Comparison of ENCODE assay signal across 9 mouse cellular contexts in the genomic region with DNA sequence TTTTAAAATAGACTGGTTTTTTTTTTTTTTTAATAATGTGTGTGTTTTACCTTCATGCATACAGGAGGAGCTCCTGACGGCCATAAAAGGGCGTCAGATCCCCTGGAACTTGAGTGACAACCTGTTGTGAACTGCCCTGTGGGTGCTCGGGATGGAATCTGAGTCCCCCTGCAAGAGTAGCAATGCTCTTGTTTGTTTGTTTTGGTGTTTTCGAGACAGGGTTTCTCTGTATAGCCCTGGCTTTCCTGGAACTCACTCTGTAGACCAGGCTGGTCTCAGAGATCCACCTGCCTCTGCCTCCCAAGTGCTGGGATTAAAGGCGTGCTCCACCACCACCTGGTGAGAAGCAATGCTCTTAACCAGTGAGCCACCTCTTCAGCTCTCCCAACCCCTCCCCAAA. TPM values are rescaled to one million over a fixed set of nuclear protein-coding genes. Genes with fewer than 3 reads are reported as not detected.
DNase-seq lines count a peak whose midpoint lies in the region; ATAC-seq lines count a peak whose summit lies in the region.
"Had no signal": no experiment of that assay in that cellular context is flagged by ENCODE, and none has a peak within 500 bp of the region (broad histone marks: within the 10 kb centered on the region; RNA-seq: fewer than 3 reads in every experiment).

No protein-coding gene starts in this region.

- no peaks in the 10 kb centered on the region for H3K9me3 ChIP-seq in heart, embryonic 12.5 days (replicated peaks)
- H3K9me3 ChIP-seq in hindbrain, embryonic 13.5 days: no peaks in the 10 kb centered on the region
- no peaks in the 10 kb centered on the region for H3K9me3 ChIP-seq in midbrain, embryonic 12.5 days

- H3K4me1 ChIP-seq in heart, embryonic 12.5 days (replicated peaks): peaks cover 16% of the 10 kb centered on the region
- H3K4me1 ChIP-seq in brown adipose tissue, adult 24 weeks (ENCODE audit: control insufficient read depth, insufficient read depth, insufficient read length, low read length): 0 out of 2 replicates have a peak, but pooled peaks cover 3% of the 10 kb centered on the region
- H3K4me1 ChIP-seq in hindbrain, embryonic 13.5 days (replicated peaks): peaks cover 34% of the 10 kb centered on the region
- peaks cover 22% of the 10 kb centered on the region for H3K4me1 ChIP-seq in midbrain, embryonic 12.5 days

- H3K4me2 ChIP-seq in heart, embryonic 12.5 days: peak overlapping the region; percentile 64
- peak overlapping the region; percentile 62 for H3K4me2 ChIP-seq in hindbrain, embryonic 13.5 days
- H3K4me2 ChIP-seq in midbrain, embryonic 12.5 days (replicated peaks): peak overlapping the region; percentile 66; the same call in 1 of the 2 replicates

- 61% methylated on average over 5 of the region's 5 CpGs for WGBS in heart, embryonic 12.5 days
- WGBS in hindbrain, embryonic 13.5 days: 71% methylated on average over 5 of the region's 5 CpGs
- WGBS in midbrain, embryonic 12.5 days: 70% methylated on average over 5 of the region's 5 CpGs

- H3K9ac ChIP-seq in heart, embryonic 12.5 days: peak overlapping the region; percentile 71; the same call in 1 of the 2 replicates
- peak overlapping the region; percentile 74; the same call in 1 of the 2 replicates for H3K9ac ChIP-seq in hindbrain, embryonic 13.5 days
- no peak overlapping the region for H3K9ac ChIP-seq in midbrain, embryonic 12.5 days (replicated peaks)

- peaks cover 29% of the 10 kb centered on the region for H3K27me3 ChIP-seq in heart, embryonic 12.5 days (replicated peaks)
- peaks cover 24% of the 10 kb centered on the region for H3K27me3 ChIP-seq in hindbrain, embryonic 13.5 days
- peaks cover 34% of the 10 kb centered on the region for H3K27me3 ChIP-seq in midbrain, embryonic 12.5 days

- intact Hi-C loops in heart, postnatal 25 days (cut with DNase I): no loop called here

- no peak for ATAC-seq in heart, embryonic 12.5 days (ENCODE audit: insufficient number of reproducible peaks, low FRiP score)
- no peak for ATAC-seq in hindbrain, embryonic 13.5 days (ENCODE audit: low FRiP score)
- ATAC-seq in midbrain, embryonic 12.5 days (ENCODE audit: low FRiP score, low read depth): no peak

- peak overlapping the region; percentile 54 for H3K4me3 ChIP-seq in heart, embryonic 12.5 days
- H3K4me3 ChIP-seq in brown adipose tissue, adult 24 weeks (ENCODE audit: insufficient read depth, low read depth, low read length): peak overlapping the region; percentile 68
- H3K4me3 ChIP-seq in hindbrain, embryonic 13.5 days: peak overlapping the region; percentile 47
- peak overlapping the region; percentile 46 for H3K4me3 ChIP-seq in midbrain, embryonic 12.5 days

- no peak overlapping the region for H3K27ac ChIP-seq in heart, embryonic 12.5 days (ENCODE audit: poor library complexity, severe bottlenecking)
- no peak overlapping the region for H3K27ac ChIP-seq in brown adipose tissue, adult 24 weeks (replicated peaks; ENCODE audit: low read depth, low read length)
- peak overlapping the region; percentile 84; the same call in 1 of the 2 replicates for H3K27ac ChIP-seq in hindbrain, embryonic 13.5 days
- no peak overlapping the region for H3K27ac ChIP-seq in midbrain, embryonic 12.5 days (replicated peaks)

- peaks cover 5% of the 10 kb centered on the region; the same call in 1 of the 2 replicates for H3K36me3 ChIP-seq in heart, embryonic 12.5 days
- no peaks in the 10 kb centered on the region for H3K36me3 ChIP-seq in hindbrain, embryonic 13.5 days
- H3K36me3 ChIP-seq in midbrain, embryonic 12.5 days: no peaks in the 10 kb centered on the region

- DNase-seq in heart, postnatal 25 days (ENCODE audit: low spot score): no peak
- DNase-seq in ovary, postnatal 36 days (ENCODE audit: low spot score): no peak
- no peak for DNase-seq in right cerebral cortex, postnatal 4 days
- no peak for DNase-seq in adrenal gland, adult 2 months

RNA-seq across cellular contexts. Expression of gene Sirt4, which starts 0.5 kb away (rescaled TPM):
- polyA plus RNA-seq in heart, embryonic 12.5 days (2016; fragmentation: Nextera tagmentation; extraction: Ambion mirVana): 14.7 and 18.0 TPM in 2 replicates
- total RNA-seq in heart, postnatal 25 days (2021): 10 to 100 TPM; 16.8 to 18.5 TPM
- 11.4 and 18.4 TPM in 2 replicates for polyA plus RNA-seq in brown adipose tissue, adult 24 weeks (2012; ENCODE audit: insufficient read depth, insufficient read length, missing spikeins)
- 30.0 TPM in 2 replicates for polyA plus RNA-seq in hindbrain, embryonic 13.5 days (2015; fragmentation: Nextera tagmentation; extraction: Ambion mirVana)
- polyA plus RNA-seq in midbrain, embryonic 12.5 days (2016; fragmentation: Nextera tagmentation; extraction: Ambion mirVana): 24.2 and 26.2 TPM in 2 replicates
- total RNA-seq in adrenal gland, adult 2 months (2021): 10 to 100 TPM; 15.1 to 28.0 TPM
- polyA plus RNA-seq in adrenal gland, adult 2 months (2012; rRNA removed): 47.4 and 61.7 TPM in 2 replicates

RNA-seq across cellular contexts. Expression of gene Pla2g1b, which starts 18.9 kb away (rescaled TPM):
- polyA plus RNA-seq in heart, embryonic 12.5 days (2016; fragmentation: Nextera tagmentation; extraction: Ambion mirVana): 0.72 and 1.3 TPM in 2 replicates
- total RNA-seq in heart, postnatal 25 days (2021): not detected
- polyA plus RNA-seq in brown adipose tissue, adult 24 weeks (2012; ENCODE audit: insufficient read depth, insufficient read length, missing spikeins): not detected in 2 replicates
- not detected in 2 replicates for polyA plus RNA-seq in hindbrain, embryonic 13.5 days (2015; fragmentation: Nextera tagmentation; extraction: Ambion mirVana)
- polyA plus RNA-seq in midbrain, embryonic 12.5 days (2016; fragmentation: Nextera tagmentation; extraction: Ambion mirVana): not detected in 2 replicates
- total RNA-seq in adrenal gland, adult 2 months (2021): not detected
- 7.6 TPM in 1 of 2 replicates, not detected in the other for polyA plus RNA-seq in adrenal gland, adult 2 months (2012; rRNA removed)
- total RNA-seq: layer of hippocampus, postnatal 14 days had no signal

RNA-seq across cellular contexts. Expression of gene Pxn, which starts 21.5 kb away (rescaled TPM):
- polyA plus RNA-seq in heart, embryonic 12.5 days (2016; fragmentation: Nextera tagmentation; extraction: Ambion mirVana): 41.1 and 41.7 TPM in 2 replicates
- total RNA-seq in heart, postnatal 25 days (2021): 10 to 100 TPM; 34.4 to 39.5 TPM
- polyA plus RNA-seq in brown adipose tissue, adult 24 weeks (2012; ENCODE audit: insufficient read depth, insufficient read length, missing spikeins): 10.6 and 12.2 TPM in 2 replicates
- 19.9 and 23.4 TPM in 2 replicates for polyA plus RNA-seq in hindbrain, embryonic 13.5 days (2015; fragmentation: Nextera tagmentation; extraction: Ambion mirVana)
- polyA plus RNA-seq in midbrain, embryonic 12.5 days (2016; fragmentation: Nextera tagmentation; extraction: Ambion mirVana): 24.0 and 27.2 TPM in 2 replicates
- total RNA-seq in adrenal gland, adult 2 months (2021): 10 to 100 TPM; 39.4 to 47.2 TPM
- polyA plus RNA-seq in adrenal gland, adult 2 months (2012; rRNA removed): 66.9 and 67.5 TPM in 2 replicates

RNA-seq across cellular contexts. Expression of gene Msi1, which starts 55.6 kb away (rescaled TPM):
- 6.7 and 6.8 TPM in 2 replicates for polyA plus RNA-seq in heart, embryonic 12.5 days (2016; fragmentation: Nextera tagmentation; extraction: Ambion mirVana)
- 1 to 10 TPM in 1 of 2 experiments, under 1 TPM in 1; 0.98 to 1.3 TPM for total RNA-seq in heart, postnatal 25 days (2021)
- 1.1 TPM in 1 of 2 replicates, not detected in the other for polyA plus RNA-seq in brown adipose tissue, adult 24 weeks (2012; ENCODE audit: insufficient read depth, insufficient read length, missing spikeins)
- 71.8 and 76.9 TPM in 2 replicates for polyA plus RNA-seq in hindbrain, embryonic 13.5 days (2015; fragmentation: Nextera tagmentation; extraction: Ambion mirVana)
- polyA plus RNA-seq in midbrain, embryonic 12.5 days (2016; fragmentation: Nextera tagmentation; extraction: Ambion mirVana): 211 and 227 TPM in 2 replicates
- total RNA-seq in adrenal gland, adult 2 months (2021): 10 to 100 TPM; 16.3 to 19.1 TPM
- 24.0 and 29.5 TPM in 2 replicates for polyA plus RNA-seq in adrenal gland, adult 2 months (2012; rRNA removed)
